Mouse (Mus musculus): ENCODE data around the gene Btaf1. TPM values are rescaled to one million over a fixed set of nuclear protein-coding genes. Genes with fewer than 3 reads are reported as not detected.

The Btaf1 gene
- polyA plus RNA-seq, 1 experiment, result 6.5 TPM

- TF ChIP-seq GATA1 (IDR thresholded peaks at IDR 0.05; ENCODE audit: low read length), result no peak
Measured at GRCm38 (mm10) chr19:36913064-36913463, 12.8 kb upstream of the Btaf1 start.

DNA sequence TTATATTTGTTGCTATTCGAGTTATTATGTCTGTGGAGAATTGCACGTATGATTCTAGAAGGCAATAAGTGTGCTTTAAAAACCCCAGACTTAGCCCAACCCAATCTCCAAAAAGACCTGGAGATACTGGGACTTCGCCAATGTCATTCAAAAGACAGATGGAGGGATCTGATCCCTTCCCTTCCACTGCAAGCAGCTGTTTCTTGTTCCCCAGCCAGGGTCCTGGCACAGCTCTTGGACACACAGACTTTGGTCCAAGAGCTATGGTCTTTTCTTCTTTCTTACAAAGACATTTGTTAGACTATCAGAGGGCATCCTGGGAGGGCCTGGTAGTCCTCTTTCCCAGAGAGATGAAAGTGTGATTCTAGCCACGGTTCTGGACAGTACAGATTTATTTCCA lies 9.7 kb upstream of the Btaf1 start:
- no peak for TF ChIP-seq GATA1 (IDR thresholded peaks at IDR 0.05; ENCODE audit: low read length)

- TF ChIP-seq GATA1 (IDR thresholded peaks at IDR 0.05; ENCODE audit: low read length), result no peak
Measured at GRCm38 (mm10) chr19:36916876-36917389, 8.9 kb upstream of the Btaf1 start.

GRCm38 (mm10) chr19:36918441-36919301 lies 7.2 kb upstream of the Btaf1 start:
- no peak for TF ChIP-seq GATA1 (IDR thresholded peaks at IDR 0.05; ENCODE audit: low read length)

- no peak for TF ChIP-seq GATA1 (IDR thresholded peaks at IDR 0.05; ENCODE audit: low read length)
Measured at GRCm38 (mm10) chr19:36919466-36919865, 6.4 kb upstream of the Btaf1 start, which contains the start of gene Fgfbp3. Fgfbp3 (minus strand) TSS chr19:36919615.

DNA sequence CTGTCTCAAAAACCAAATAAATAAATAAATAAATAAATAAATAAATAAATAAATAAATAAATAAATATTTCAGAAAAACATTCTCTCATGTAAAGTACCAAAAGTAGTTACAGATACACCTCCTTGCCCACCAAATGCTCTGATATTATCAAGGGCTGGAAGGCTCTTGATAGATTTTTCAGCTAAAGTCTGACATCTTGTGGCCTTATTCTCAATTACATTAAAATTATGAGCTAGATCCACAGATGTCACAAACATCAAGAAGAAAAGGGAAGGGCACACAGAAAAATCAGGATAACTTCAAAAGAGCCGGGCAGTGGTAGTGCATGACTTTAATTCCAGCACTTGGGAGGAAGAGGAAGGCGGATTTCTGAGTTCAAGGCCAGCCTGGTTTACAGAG lies 3.9 kb upstream of the Btaf1 start:
- TF ChIP-seq GATA1 (IDR thresholded peaks at IDR 0.05; ENCODE audit: low read length), result no peak

DNA sequence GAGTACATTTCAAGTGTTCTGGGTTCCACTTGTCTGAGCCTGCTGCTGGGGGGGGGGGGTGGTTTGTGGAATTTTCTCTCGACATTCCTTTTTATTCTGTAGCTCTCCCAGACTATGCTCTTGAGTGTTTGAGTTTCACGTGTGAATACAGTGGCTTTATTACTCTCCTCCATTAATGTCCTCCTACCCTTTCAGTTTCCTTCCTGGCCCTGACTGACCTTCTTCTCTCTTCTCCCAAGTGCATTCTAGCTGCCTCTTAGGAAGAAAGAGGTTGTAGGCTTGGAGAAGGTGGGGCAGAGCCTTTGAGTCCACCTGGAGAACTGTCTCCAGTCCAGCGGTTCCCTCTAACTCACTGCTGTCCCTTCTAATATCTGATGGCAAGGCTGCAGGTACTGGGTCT lies 2.9 kb upstream of the Btaf1 start:
- TF ChIP-seq GATA1 (IDR thresholded peaks at IDR 0.05; ENCODE audit: low read length), result no peak

DNA sequence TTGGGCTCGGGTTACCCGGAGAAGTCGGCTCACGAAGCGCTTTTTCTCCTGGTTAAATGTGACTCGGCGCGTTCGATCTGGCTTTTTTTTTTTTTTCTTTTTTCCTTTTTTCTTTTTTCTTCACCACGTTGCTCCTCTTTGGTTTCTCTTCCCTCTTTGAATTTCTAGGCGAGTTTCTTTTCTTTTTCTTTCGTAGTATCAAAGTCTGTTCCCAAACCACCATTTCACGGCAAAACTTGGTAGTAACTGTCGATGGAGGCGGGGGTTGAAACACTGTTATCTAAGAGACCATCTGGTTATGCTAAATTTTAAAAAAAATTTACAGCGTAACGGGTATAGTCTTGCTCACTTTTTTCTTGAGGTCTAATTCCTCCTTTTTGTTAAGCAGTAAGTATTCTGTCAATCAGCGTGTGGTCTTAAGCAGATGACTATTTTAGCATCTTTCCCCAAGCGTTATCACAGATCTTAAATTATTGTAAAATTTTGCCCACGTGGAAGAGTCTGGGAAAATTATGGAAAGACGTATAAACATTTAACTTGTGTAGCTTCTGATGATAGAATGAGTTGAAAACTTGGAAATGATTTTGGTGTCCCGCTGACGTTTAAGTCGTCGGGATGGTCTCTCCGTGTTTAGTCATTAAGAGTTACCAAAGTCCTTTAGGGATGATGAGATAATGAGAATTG lies 816 bp downstream of the Btaf1 start:
- no peak for TF ChIP-seq GATA1 (IDR thresholded peaks at IDR 0.05; ENCODE audit: low read length)

GRCm38 (mm10) chr19:36927800-36928361 lies 2.0 kb downstream of the Btaf1 start:
- TF ChIP-seq GATA1 (IDR thresholded peaks at IDR 0.05; ENCODE audit: low read length), result no peak

- TF ChIP-seq GATA1 (IDR thresholded peaks at IDR 0.05; ENCODE audit: low read length), result no peak
Measured at GRCm38 (mm10) chr19:36929816-36930215, 3.9 kb downstream of the Btaf1 start.

DNA sequence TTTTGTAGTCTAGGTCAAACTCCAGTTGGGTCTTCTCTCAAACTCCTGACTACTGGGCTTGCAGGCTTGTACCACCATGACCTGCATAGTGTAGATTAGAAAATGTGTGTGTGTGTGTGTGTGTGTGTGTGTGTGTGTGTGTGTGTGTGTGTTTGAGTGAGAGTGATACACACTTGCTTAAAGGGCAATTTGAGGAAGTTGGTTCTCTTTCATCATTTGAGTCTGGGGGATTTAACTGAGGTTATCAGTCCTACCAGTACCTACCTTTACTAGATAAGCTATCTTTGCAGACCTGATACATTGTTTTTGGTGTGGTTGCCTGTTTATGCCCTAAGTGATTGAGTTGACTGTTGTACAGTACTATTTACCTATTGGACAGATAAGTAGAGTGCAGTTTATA lies 6.2 kb downstream of the Btaf1 start:
- TF ChIP-seq GATA1 (IDR thresholded peaks at IDR 0.05; ENCODE audit: low read length), result peak; percentile 79

GRCm38 (mm10) chr19:36932613-36933012 lies 6.7 kb downstream of the Btaf1 start:
- TF ChIP-seq GATA1 (IDR thresholded peaks at IDR 0.05; ENCODE audit: low read length), result no peak

DNA sequence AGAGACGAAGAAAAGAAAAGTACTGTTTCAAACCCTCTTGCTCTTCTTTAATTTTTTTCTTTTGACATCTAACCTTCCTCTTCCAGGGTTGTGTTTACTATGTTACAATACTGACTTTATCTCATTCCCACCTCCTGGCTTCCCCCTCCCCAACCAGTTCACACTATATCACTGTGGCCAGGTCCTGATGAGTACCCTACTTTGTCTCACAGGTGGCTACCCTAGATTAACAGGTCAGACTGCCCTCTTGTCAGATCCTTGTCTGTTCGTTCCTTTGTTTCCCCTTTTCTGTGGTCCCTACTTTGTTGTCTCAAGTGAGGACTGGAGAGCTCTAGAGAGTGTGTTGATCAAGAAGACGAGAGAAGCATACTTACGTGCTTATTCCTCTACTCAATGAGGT lies 10.4 kb downstream of the Btaf1 start:
- peak; percentile 22 for TF ChIP-seq GATA1 (IDR thresholded peaks at IDR 0.05; ENCODE audit: low read length)

DNA sequence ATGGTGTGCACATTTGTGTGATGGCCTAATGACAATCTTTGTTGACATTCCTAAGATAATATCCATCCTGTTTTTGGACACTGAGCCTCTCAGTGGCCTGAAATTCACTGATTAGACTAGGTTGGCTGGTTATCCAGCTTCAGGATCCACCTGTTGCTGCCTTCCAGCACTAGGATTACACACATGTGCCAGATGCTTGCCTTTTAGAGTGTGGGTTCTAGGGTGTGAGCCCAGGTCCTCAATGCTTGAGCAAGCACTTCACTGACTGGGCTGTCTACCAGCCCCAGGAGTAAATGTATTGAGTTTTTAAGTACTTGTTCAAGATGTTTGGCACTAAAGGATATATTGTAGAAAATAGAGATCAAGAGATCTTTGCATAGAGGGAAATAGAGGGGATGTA lies 12.1 kb downstream of the Btaf1 start:
- no peak for TF ChIP-seq GATA1 (IDR thresholded peaks at IDR 0.05; ENCODE audit: low read length)

DNA sequence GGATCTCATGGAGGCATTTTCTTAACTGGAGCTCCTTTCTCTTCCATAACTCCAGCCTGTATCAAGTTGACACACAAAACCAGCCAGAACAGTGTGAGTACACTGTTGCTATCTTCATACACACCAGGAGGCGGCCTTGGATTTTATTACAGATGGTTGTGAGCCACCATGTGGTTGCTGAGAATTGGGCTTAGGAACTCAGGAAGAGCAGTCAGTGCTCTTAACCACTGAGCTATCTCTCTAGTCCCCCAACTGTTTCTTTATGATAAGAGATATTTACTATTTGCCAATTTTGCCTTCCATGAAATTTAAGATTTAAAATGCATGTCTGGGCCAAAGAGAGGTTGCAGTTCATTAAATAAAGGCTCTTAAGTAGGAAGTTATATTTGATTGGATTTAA lies 14.2 kb downstream of the Btaf1 start:
- TF ChIP-seq GATA1 (IDR thresholded peaks at IDR 0.05; ENCODE audit: low read length), result peak; percentile 33

GRCm38 (mm10) chr19:36953637-36954206 lies 27.8 kb downstream of the Btaf1 start:
- peak; percentile 8 for TF ChIP-seq GATA1 (IDR thresholded peaks at IDR 0.05; ENCODE audit: low read length)

Measured in G1E-ER4 (cell line).